Mouse (Mus musculus) thymus, postnatal 14 days (tissue): ENCODE measurements around the gene Pou2f2.

Source experiments
- DNase-seq: peaks from one replicate; pipeline ENCODE4 v3.0.0; 2021

Pou2f2 gene

DNA sequence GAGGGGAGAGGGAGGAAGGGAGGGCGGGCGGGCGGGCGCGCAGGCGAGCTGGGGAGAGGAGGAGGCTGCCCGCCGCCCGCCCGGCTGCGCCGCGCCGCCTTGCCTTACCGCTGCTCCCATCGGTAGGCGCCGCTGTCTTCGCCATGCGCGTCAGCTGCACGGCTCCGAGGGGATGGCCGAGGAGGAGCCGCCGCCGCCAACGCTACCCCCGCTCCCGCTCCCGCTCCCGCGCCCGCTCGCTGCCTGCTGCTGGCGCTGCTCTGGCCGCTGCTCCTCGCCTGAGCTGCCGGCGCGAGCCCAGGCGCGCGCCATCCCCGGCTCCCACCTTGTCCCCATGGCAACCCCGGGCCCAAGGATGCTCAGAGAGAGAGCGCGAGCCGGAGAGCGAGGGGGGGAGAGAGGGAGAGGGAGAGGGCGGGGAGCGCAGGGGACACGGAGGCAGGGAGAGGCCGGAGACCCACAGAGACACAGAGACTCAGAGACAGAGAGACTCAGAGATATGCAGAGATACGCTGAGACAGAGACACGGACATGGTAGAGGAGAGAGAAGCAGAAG is at the start of gene Pou2f2:
TSS of gene Pou2f2 (minus strand) at position 121 of the 556 bp plus-strand sequence.
- peak; percentile 85 for DNase-seq

DNA sequence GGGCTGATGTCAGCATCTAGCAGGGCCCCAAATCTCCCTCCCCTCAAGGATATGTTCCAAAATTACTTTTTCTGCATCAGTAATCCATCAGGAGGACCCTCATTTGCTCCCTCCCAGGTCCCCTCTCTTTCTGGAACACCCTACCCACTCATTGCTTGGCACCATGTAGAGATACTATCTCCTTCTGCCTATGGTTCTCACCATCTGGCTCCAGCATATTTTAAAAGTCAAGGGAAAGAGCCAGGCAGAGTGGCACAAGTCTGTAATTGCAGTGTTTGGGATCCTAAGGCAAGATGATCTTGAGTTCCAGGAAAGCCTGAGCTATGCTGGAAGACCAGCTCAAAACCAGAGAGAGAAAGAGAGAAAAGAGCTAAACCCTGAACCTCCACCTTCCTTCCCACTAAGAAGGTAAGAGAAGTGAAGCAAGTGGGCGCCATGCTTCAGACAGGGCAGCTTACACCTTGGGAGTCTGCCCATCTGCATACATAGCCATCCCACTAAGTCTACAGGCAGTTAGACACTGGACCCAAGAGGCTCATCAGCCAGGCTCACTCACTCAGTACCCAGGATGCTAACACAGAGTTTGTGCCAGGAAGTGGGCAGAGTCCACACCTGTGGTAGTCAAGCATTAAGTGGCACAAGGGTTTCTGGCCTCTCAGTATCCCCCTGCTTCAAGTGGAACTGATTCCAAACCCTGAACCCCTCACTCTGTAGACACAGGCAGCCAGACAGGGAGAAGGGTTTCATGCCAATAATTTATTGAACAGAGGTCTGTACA is 48.2 kb upstream of the Pou2f2 start:
- no peak for DNase-seq

DNA sequence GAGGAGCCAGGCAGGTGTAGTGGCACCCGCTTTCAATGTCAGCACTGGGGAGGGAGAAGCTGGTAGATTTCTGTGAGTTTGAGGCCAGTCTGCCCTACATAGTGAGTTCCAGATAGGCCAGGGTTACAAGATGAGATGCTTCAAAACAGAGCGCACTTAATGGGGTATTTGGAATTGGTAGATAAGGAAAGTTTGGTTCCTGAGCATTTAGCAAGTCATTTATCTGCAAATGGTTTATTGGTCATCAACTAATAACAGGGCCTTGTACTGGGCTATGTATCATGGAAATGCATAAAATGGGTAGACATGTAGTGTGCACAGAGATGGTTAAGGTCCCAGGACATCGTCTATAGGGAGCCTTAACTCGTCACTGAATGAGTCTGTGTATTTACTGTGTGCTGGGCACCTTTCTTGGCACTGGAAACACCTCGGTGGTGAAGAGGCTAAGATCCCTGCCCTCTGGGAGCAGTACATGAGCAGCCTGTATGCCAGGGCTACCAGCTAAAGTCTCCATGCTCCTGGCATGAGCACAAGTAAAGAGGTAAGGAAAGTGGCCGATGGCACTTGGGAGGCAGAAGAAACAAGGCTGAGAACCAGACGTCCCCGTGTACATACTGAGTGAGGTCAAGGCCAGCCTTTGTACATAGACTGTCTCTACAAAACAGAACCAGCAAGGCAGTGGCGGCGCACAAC is 42.9 kb upstream of the Pou2f2 start:
- no peak for DNase-seq

DNA sequence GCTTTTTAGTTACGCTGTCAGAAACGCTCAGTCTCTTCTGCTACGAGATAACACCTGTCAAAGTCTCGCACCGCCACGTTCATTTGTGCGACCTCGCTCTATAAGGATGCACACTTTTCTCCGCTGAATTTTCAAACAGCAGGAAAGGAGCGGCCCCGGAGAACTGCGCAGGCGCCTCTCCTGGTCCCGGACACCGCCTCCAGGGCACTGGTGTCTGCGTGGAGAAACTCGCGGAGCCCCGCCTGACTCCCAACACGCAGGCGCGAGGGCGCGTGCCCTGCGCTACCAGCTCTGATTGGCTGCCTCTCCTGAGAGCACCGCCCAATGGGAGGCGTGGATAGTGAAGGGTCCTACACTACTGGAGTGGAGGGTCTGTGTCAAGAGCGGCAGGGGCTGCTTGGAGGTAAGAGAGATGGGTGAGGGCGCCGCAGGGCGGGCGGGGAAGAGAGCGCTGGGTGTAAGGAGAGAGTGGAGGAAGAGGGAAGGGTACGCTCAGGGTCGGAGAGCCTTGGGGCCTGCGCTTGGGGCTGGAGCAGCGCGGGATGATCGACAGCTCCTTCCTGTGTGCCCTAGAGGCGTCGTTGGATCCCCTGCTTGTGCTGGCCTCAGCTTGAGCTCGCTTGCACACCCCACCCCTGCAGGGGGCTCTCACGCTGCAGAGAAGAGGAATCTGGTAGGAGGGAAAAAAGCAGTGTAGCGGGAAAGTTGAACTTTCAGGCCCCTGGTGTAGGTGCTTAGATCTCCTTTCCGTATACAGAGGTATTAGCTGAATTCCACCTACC is 41.8 kb upstream of the Pou2f2 start, which contains the start of gene Zfp526:
TSS of gene Zfp526 (plus strand) at position 324 of the 782 bp plus-strand sequence.
- DNase-seq = peak; percentile 99

DNA sequence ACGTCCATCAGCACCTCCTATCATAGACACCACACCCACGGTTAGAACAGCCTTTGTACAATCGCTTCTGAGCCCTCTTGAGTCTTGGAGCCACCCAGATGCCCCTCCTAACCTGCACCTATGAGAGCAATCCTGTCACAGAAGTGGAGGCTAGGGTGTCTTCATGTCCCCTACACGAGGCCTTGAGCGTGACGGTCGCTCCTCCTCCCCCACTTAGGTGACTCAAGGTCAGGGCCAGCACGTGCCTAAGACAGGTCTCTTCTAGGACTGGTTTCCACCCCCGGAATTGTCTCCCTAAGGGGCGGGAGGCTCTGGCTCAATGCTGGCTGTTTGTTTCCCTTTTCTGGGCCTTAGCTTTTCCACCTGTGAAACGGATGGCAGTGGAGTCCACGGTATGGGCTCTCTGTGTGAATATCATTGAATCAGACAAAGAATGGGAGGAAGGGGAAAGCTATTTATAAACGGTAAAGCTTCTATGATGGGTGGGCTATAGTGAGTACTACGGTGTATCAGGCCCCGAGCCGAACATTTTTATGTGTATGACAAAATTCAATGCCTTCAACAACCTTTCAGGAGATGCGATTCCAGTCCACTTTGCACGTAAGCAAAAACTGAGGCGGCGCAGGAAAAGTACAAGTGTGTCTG is 41.1 kb upstream of the Pou2f2 start, which contains the start of gene Dedd2:
TSS of gene Dedd2 (minus strand) at position 159 of the 645 bp plus-strand sequence.
- peak; percentile 45 for DNase-seq

DNA sequence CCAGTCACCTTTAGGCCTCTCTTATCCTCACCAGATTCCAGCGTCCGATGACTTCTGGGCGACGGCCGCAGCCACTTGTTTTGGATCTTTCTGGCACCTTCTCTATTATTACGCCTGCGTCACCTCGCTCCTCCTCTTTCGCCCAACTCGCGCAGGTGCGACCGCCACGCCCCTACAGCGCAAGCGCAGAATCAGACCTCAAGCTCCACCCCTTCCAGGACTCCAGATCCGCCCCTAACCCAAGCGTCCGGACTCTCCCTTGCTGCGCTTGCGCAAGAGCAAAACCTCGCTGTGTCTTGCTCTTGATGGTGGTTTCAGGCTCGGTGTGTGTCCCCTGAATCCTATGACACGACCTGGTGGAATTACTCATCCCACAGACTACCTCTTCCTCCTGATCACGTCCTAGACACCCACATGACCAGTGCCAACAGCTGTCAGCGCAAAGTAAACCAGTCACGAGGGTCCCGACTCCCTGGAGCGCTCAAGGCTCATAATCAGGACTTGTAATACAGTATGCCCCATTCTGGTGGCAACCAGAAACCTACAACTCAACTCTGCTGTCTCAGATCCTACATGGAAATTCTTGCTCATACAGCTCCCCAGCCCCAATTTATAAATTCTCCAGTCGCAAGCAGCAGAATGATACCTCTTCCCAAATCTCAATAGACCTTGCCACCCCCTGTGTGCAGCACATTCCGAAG is 40.4 kb upstream of the Pou2f2 start:
- peak; percentile 98 for DNase-seq

DNA sequence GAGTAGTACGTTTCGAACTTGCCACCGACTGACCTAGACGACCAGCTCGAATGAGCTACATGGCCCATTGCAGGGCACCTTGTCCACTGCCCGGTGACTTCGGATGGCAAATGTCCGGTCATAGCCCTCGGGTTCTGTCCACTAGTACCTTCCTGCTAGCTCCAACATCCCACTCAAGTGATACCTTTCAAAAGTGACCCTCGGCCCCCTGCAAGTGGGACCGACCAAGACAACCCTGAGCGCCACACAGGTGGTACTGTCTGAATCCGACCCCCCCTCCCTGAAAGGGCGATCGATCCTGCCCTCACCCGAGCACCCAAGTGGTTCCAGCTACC is 39.9 kb upstream of the Pou2f2 start:
- DNase-seq = no peak

DNA sequence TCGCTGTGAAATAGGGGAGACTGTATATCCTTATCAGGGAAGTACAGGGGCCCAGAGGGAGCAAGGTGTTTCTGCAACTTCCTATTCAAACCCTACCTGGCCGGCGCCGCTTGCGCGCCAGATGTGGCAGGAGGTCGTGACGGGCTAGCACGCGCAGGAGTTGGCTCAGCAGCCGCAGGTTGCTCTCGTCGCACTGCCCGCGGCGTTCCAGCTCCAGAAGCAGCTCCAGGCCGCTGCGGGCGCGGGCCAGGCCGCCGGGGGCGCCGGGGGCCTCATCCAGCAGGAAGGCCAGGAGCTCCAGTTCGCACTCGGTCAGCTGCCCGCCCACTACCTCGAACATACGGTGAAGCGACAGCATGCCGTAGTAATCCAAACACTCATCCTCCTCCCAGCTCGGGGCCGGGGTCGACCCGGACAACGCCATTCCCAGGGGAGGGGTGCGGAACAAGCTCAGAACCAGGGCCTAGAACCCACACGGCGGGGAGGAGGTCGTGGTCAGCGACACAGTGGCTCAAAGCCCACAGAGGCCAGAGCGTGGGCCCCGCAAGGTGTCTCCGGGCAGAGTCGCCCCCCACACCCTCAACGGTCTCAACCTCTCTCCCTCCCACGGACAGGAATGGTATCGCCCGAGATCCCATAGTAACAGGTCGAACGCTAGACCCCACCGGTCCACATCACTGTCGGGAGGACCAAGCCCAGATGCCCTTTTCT is 39.3 kb upstream of the Pou2f2 start:
- DNase-seq = peak; percentile 74

DNA sequence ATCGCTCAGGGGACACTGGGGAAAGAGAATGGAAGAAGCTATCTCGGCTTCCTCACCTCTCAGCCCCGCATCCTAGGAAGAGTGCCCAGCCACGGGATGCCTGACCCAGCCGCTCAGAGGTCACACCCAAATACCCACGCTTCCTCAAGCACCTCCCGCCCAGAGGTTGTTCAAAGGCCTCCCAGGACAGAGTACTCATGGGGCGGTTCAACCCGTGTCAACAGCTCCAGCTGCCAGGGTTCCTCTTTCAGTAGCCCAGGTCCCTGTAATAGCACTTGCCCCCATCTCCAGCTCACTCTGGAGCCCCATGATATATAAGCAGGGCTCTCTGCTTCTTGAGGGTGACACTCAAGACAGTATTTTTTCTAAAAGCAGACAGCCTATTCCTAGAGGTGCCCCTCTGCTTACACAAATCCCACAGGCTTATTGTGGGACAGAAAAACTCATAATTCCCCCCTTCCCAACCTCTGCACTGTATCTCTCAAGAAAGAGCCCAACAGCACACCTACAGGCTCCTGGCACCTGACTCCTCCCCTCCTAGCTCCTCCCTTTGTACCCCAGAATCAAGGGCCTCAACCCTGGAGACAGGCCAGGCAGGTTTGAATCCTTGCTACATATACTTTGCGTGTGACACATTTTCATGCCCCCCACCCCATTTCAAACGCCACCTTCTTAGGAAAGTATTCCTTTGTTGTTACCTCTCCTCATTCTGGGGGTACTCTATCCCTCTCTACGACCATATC is 38.3 kb upstream of the Pou2f2 start:
- no peak for DNase-seq

DNA sequence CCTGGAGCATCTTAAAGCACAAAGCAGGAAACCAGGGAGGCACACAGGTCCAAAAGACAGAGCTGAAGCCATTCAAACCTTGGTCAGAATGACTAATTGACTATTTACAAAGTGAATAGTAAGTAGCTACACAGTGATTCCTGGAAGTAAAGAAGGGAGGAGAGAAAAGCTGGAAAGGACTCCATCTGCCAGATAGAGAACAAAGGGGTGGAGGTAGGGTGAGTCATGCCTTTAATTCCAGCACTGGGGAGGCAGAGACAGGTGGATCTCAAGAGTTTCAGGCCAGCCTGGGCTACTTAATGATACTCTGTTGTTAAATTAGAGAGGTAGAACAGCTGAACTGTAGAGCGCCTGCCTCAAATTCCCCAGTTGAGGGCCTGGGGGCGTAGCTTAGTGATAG is 34.6 kb upstream of the Pou2f2 start:
- no peak for DNase-seq

DNA sequence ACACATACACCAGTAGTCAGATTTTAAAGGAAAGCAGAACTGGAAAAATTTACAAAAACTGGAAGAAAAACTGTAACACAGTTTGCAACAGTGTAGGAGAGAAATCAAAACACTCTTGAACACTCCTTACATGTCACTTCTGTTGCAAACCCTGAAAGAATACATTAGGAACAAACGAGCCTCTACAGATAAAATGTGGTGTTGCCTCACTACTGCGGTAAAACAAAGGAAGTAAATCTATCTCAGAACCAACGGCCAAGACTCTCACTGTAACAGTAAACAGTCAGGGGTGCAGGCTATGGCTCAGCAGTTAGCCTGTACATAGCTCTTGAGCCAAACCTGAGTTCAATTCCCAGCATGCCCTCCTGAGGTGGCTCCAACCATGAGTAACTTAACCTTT is 33.6 kb upstream of the Pou2f2 start:
- DNase-seq = no peak

DNA sequence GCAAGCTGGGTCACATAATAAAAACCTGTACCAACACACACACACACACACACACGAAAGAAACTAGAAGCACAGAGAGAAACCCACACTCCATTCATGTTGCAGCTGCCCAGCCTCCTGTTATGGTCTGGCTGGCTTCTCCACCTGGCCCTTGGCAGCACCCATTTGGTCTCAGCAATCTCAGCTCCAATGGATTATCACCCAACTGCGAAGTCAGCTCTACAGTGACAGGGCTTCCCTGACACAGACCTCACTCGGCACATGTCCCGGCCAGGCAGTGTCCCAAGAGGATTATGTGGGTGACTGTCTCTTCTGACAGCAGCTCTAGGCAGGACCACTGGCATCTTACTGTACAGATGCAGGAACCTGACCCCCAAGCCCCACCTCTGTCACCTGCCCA is 31.0 kb upstream of the Pou2f2 start:
- no peak for DNase-seq

DNA sequence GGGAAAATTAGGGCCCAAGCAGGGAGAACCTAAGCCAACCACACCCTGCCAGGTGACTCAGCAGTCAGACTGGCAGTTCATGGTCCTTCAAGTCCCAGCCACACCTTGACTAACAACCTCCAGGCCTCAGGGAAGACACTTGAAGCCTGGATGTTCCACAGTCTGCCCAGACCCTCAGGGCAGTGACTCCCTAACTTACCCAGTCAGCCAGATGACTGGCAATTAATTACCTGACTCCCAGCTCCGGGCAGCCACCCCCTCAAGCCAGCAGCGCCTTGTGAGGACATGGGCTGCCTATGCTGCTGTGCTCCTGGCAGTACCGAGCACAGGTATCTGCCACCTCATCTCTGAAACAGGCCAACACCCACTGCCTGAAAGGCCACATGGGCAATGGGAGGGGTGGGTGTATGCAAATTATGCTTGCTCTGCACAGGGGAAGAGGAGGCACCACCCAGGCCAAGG is 29.7 kb upstream of the Pou2f2 start:
- no peak for DNase-seq

DNA sequence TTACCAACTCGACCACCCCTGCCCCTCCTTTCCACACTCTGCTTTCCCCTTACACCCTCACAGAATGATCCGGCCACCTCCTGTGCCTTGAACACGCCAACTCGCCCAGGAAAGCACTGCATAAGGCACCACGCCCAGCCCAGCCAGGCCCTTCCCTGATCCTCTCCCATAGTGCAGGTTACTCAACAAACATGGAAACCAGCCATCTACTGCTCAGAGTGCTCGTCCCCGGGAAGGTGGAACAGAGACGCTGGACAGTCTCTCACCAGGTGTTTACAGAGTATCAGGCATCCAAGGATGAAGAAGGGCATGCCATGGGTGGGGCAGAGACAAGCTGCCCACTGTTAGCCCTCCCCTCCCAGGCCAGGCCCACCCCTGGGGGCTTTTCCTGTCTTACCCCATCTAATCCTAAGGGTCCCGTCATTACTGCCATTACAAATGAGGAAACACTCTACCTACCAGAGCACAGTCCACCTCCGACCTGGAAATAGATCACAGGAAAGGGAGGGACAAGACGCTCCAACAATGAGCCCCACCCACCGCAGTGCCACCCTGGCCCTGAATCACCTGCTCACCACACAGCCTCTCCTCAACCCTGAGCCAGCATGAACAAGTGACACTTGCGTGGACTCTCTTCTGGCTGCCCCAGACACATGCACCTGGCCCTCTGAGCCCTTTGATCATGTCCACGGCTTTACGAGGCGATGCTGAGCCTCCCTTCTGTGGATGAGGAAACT is 26.7 kb upstream of the Pou2f2 start:
- DNase-seq = no peak

DNA sequence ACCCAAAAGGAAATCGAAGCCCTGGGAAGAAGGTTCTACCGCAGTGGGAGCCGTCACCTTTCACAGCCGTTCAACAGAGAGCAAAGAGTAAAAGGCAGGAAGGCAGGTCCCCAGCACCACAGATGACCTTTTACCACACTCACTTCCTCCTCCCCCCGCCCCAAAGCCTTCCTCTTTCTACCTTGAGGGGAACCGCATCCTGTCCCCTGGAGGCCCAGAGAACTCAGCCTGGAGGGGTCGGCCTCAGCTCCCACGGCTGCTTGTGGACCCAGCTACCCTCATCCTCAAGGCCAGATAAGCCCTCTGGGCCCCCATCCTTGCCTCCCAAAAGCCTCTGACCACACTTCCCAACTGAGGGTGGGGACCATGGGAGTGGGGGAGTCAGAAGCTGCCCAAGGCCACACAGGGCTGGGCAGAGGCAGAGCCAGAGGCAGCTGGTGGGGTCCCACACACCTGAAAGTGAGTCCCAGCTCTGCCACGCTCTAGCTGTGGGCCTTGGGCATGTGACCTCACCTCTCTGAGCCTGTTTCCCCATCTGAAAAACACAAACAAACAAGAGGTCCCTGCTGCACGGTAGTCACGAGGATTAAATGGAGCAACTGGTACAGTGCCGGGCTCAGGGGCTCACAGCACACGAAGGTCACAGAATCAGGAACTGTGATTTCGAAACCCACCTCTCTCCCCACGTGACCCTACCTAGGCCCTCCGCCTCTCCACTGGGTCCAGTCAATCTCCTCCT is 26.0 kb upstream of the Pou2f2 start:
- peak; percentile 87 for DNase-seq

DNA sequence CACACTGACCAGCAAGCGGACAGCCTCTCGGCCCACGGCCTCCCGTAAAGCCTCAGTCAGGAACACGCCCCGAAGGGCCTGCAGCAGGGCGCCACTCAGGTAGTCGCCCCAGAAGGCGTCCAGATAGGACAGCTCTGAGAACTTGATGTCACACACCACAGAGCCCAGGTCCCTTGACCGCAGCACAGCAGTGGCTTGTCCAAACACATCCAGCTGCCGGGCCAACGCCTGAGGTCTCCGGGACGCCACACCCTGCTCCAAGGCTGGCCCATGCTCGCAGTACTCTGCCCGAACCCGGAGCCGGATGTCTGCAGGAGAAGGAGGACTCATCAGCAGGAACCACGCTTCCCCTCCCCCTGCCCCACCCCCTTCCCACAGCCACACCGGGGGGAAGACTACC is 24.1 kb upstream of the Pou2f2 start:
- DNase-seq = no peak

DNA sequence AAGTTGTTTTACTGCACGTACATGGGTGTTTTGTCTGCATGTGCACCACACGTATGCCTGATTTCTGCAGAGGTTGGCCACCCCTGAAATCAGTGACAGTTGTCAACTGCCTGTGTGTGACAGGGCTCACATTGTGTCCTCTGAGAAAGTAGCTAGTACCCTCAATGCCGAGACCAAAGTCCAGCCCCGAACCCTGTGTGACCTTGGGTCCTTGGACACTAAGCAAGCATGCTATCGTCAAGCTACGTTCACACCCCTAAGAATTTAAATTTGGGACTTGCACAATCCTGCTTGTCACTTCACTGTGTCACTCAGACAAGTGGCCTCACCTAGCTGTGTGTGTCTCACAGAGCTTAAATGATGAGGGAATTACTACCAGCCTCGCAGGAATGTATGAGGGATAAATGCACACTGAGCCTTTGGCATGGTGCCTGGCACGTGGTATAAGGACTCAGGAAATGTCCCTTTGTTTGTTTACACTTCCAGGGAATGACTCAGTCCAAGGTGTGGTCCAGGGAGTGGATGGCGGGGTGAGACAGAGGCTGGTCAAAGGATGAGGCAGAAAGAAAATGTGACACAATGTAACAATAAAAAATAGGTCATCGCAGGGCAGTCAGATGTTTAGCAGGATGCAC is 18.0 kb upstream of the Pou2f2 start:
- no peak for DNase-seq

DNA sequence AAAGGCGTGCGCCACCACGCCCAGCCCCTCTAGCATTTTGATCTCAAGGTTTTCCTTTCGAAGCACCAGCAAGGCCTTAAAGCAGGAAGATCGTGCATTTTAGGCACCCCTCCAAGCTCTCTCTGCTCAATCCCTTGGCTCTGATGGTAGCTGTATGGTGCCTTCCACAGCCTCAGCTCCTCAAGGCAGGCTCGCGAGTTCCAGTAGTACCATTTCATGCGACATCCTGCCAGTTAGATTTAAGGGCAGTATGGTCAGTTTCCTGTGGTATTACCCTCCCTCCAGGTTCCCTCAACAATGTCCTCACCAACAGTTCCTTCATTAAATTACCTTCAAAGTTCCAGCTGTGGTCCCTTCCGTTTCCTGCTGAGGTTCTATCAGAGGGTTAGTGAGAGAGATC is 16.6 kb upstream of the Pou2f2 start:
- DNase-seq = no peak

DNA sequence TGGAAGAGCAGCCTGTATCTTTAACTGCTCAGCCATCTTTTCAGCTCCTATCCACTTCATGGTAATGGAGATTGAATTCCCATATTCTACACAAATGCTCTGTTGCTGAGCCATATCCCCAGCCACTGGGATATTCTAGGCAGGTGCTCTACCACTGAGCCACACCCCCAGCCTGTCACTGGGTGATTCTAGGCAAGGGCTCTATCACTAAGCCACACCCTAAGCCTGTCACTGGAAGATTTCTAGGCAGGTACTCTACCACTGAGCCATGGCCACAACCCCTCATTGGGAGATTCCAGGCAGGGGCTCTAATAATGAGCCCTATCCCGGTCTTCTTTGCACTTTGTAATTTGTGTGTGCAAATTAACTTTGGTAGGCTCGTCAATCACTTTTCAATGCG is 15.6 kb upstream of the Pou2f2 start:
- DNase-seq = no peak
